Mouse (Mus musculus): ENCODE results near the gene Pink1. TPM values are rescaled to one million over a fixed set of nuclear protein-coding genes. Genes with fewer than 3 reads are reported as not detected.

The Pink1 gene
- 24.1 and 29.6 TPM in 2 replicates for polyA plus RNA-seq (2014; fragmentation: Nextera tagmentation; extraction: Ambion mirVana)

DNA sequence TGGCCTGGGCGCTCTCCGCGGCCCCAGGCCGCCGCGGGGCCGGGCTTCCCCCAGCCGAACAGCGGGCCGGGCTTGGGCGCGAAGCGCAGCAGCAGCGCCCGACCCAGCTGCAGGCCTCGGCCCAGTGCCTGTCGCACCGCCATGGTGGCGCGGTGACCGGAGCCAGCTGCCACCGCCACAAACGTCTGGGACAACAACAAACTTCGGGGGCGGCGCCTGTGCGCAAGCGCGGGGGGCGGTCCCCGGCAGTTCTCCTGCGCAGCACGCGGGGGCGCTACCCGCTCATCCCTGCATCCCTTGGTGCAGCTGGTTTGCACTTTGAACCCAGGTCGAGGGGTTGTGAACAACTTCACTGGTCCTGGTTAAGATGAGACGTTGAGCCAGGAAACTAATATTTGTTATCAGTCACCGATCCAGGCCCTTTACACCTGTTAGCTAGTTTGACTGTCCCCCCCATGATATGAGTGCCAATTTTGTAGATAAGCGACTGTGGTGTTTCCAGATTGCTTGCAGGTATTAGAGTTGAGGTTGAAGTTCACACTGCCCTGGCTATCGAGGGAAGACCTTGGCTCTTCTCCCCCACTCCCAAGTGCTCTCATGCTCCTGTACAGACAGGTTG lies at the start of gene Pink1:
Pink1 (minus strand) TSS at position 231 of the 619 bp plus-strand sequence.
- Histone ChIP-seq H3K4me1 (ENCODE audit: control insufficient read depth, insufficient read depth, low read length) (peaks cover 12% of the 10 kb centered on the region; the same call in 1 of the 2 replicates), H3K36me3 (ENCODE audit: control insufficient read depth, insufficient read depth, low read length) (no peaks in the 10 kb centered on the region), H3K27ac (ENCODE audit: low read length) (peak within 1 kb of the TSS; percentile 96), H3K27me3 (ENCODE audit: control insufficient read depth, insufficient read depth, low read length) (no peaks in the 10 kb centered on the region), H3K4me2 (replicated peaks; ENCODE audit: low read depth, low read length) (peak within 1 kb of the TSS; percentile 45), H3K9me3 (ENCODE audit: control insufficient read depth, low read depth, low read length) (no peaks in the 10 kb centered on the region), H3K9ac (replicated peaks; ENCODE audit: low read depth, low read length) (peak within 1 kb of the TSS; percentile 95), H3K4me3 (ENCODE audit: low read depth, low read length) (peak within 1 kb of the TSS; percentile 95)
- WGBS, result 2% methylated on average over 41 of the region's 41 CpGs
- peak; percentile 53; the same call in 1 of the 2 replicates for ATAC-seq (ENCODE audit: insufficient number of reproducible peaks, insufficient read depth, low FRiP score, low read depth)

DNA sequence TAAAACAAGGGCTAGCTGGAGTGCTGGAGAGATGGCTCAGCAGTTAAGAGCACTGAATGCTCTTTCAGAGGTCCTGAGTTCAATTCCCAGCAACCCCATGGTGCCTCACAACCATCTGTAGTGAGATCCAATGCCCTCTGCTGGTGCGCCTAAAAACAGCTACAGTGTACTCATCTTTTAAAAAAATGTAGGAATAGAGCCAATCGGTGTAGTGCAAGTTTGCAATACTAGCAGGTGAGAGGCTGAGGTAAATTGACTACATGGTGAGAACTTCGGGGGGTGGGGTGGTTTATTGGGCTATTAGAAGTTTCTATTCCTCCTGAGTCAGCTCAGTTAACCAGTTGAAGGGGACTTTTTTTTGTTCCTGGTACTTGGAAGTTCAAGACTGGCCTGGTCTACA lies 49.0 kb upstream of the Pink1 start:
- Histone ChIP-seq H3K4me2 (replicated peaks; ENCODE audit: low read depth, low read length) (no peak overlapping the region), H3K9me3 (ENCODE audit: control insufficient read depth, low read depth, low read length) (no peaks in the 10 kb centered on the region), H3K36me3 (ENCODE audit: control insufficient read depth, insufficient read depth, low read length) (no peaks in the 10 kb centered on the region), H3K27ac (ENCODE audit: low read length) (no peak overlapping the region), H3K4me3 (ENCODE audit: low read depth, low read length) (no peak overlapping the region), H3K27me3 (ENCODE audit: control insufficient read depth, insufficient read depth, low read length) (no peaks in the 10 kb centered on the region), H3K9ac (replicated peaks; ENCODE audit: low read depth, low read length) (no peak overlapping the region), H3K4me1 (ENCODE audit: control insufficient read depth, insufficient read depth, low read length) (no peaks in the 10 kb centered on the region)
- no peak for ATAC-seq (ENCODE audit: insufficient number of reproducible peaks, insufficient read depth, low FRiP score, low read depth)
- 82% methylated on average over 3 of the region's 3 CpGs for WGBS

DNA sequence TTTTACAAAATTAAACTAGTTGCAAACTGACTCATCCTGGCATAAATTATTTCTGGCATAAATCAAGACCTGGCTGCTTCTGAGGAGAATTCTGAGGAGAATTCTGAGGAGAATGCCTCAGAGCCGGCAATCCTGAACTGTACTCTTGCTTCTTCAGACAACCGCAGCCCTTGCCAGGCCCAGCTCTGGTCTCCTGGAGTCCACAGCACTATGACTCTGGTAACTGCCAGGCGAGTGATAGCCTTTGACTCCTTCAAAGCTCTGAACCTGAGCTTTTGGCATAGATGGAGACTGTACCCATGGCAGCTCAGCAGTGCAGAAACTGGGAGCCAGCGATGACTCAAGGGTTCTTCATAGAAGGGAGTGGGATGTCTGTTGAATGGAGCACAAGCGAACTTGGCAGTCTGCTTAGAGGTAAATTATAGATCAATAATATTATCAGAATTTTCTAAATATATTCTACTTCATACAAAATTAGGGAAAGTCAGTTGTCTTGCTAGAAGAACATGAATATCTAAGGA lies 44.9 kb upstream of the Pink1 start:
- Histone ChIP-seq H3K4me1 (ENCODE audit: control insufficient read depth, insufficient read depth, low read length) (no peaks in the 10 kb centered on the region), H3K4me3 (ENCODE audit: low read depth, low read length) (no peak overlapping the region), H3K4me2 (replicated peaks; ENCODE audit: low read depth, low read length) (no peak overlapping the region), H3K9me3 (ENCODE audit: control insufficient read depth, low read depth, low read length) (no peaks in the 10 kb centered on the region), H3K27ac (ENCODE audit: low read length) (no peak overlapping the region), H3K36me3 (ENCODE audit: control insufficient read depth, insufficient read depth, low read length) (no peaks in the 10 kb centered on the region), H3K27me3 (ENCODE audit: control insufficient read depth, insufficient read depth, low read length) (no peaks in the 10 kb centered on the region), H3K9ac (replicated peaks; ENCODE audit: low read depth, low read length) (no peak overlapping the region)
- 80% methylated on average over 5 of the region's 5 CpGs for WGBS
- no peak for ATAC-seq (ENCODE audit: insufficient number of reproducible peaks, insufficient read depth, low FRiP score, low read depth)

GRCm38 (mm10) chr4:138368498-138369260 lies 42.6 kb upstream of the Pink1 start:
- no peak overlapping the region for H3K9ac ChIP-seq (replicated peaks; ENCODE audit: low read depth, low read length)
- no peaks in the 10 kb centered on the region for H3K9me3 ChIP-seq (ENCODE audit: control insufficient read depth, low read depth, low read length)
- peak overlapping the region; percentile 56; the same call in 1 of the 2 replicates for H3K4me2 ChIP-seq (replicated peaks; ENCODE audit: low read depth, low read length)
- ATAC-seq (ENCODE audit: insufficient number of reproducible peaks, insufficient read depth, low FRiP score, low read depth), result no peak
- H3K36me3 ChIP-seq (ENCODE audit: control insufficient read depth, insufficient read depth, low read length), result no peaks in the 10 kb centered on the region
- 80% methylated on average over 12 of the region's 12 CpGs for WGBS
- no peaks in the 10 kb centered on the region for H3K4me1 ChIP-seq (ENCODE audit: control insufficient read depth, insufficient read depth, low read length)
- H3K27me3 ChIP-seq (ENCODE audit: control insufficient read depth, insufficient read depth, low read length), result no peaks in the 10 kb centered on the region
- H3K4me3 ChIP-seq (ENCODE audit: low read depth, low read length), result no peak overlapping the region
- H3K27ac ChIP-seq (ENCODE audit: low read length), result no peak overlapping the region

- Histone ChIP-seq H3K9me3 (ENCODE audit: control insufficient read depth, low read depth, low read length) (no peaks in the 10 kb centered on the region), H3K4me2 (replicated peaks; ENCODE audit: low read depth, low read length) (peak within 1 kb of the TSS; percentile 56), H3K27ac (ENCODE audit: low read length) (no peak within 1 kb of the TSS), H3K27me3 (ENCODE audit: control insufficient read depth, insufficient read depth, low read length) (no peaks in the 10 kb centered on the region), H3K4me3 (ENCODE audit: low read depth, low read length) (peak within 1 kb of the TSS; percentile 24), H3K4me1 (ENCODE audit: control insufficient read depth, insufficient read depth, low read length) (no peaks in the 10 kb centered on the region), H3K36me3 (ENCODE audit: control insufficient read depth, insufficient read depth, low read length) (no peaks in the 10 kb centered on the region), H3K9ac (replicated peaks; ENCODE audit: low read depth, low read length) (peak within 1 kb of the TSS; percentile 10; the same call in 1 of the 2 replicates)
- 8% methylated on average over 34 of the region's 34 CpGs for WGBS
- ATAC-seq (ENCODE audit: insufficient number of reproducible peaks, insufficient read depth, low FRiP score, low read depth), result peak; percentile 89
Observed at GRCm38 (mm10) chr4:138367641-138368497, 41.8 kb upstream of the Pink1 start, which contains the start of gene Cda. Gene Cda, minus strand, starts transcription at chr4:138367992.

GRCm38 (mm10) chr4:138366561-138366960 lies 40.5 kb upstream of the Pink1 start:
- Histone ChIP-seq H3K9me3 (ENCODE audit: control insufficient read depth, low read depth, low read length) (no peaks in the 10 kb centered on the region), H3K4me3 (ENCODE audit: low read depth, low read length) (no peak overlapping the region), H3K9ac (replicated peaks; ENCODE audit: low read depth, low read length) (no peak overlapping the region), H3K4me1 (ENCODE audit: control insufficient read depth, insufficient read depth, low read length) (no peaks in the 10 kb centered on the region), H3K4me2 (replicated peaks; ENCODE audit: low read depth, low read length) (no peak overlapping the region), H3K36me3 (ENCODE audit: control insufficient read depth, insufficient read depth, low read length) (no peaks in the 10 kb centered on the region), H3K27me3 (ENCODE audit: control insufficient read depth, insufficient read depth, low read length) (no peaks in the 10 kb centered on the region), H3K27ac (ENCODE audit: low read length) (no peak overlapping the region)
- ATAC-seq (ENCODE audit: insufficient number of reproducible peaks, insufficient read depth, low FRiP score, low read depth), result no peak
- WGBS, result 82% methylated on average over 2 of the region's 2 CpGs

- Histone ChIP-seq H3K4me2 (replicated peaks; ENCODE audit: low read depth, low read length) (no peak overlapping the region), H3K27ac (ENCODE audit: low read length) (no peak overlapping the region), H3K9me3 (ENCODE audit: control insufficient read depth, low read depth, low read length) (no peaks in the 10 kb centered on the region), H3K4me3 (ENCODE audit: low read depth, low read length) (no peak overlapping the region), H3K36me3 (ENCODE audit: control insufficient read depth, insufficient read depth, low read length) (no peaks in the 10 kb centered on the region), H3K4me1 (ENCODE audit: control insufficient read depth, insufficient read depth, low read length) (no peaks in the 10 kb centered on the region), H3K27me3 (ENCODE audit: control insufficient read depth, insufficient read depth, low read length) (no peaks in the 10 kb centered on the region), H3K9ac (replicated peaks; ENCODE audit: low read depth, low read length) (no peak overlapping the region)
- WGBS, result 62% methylated on average over 5 of the region's 5 CpGs
- no peak for ATAC-seq (ENCODE audit: insufficient number of reproducible peaks, insufficient read depth, low FRiP score, low read depth)
Observed at GRCm38 (mm10) chr4:138363511-138363910, 37.4 kb upstream of the Pink1 start.

DNA sequence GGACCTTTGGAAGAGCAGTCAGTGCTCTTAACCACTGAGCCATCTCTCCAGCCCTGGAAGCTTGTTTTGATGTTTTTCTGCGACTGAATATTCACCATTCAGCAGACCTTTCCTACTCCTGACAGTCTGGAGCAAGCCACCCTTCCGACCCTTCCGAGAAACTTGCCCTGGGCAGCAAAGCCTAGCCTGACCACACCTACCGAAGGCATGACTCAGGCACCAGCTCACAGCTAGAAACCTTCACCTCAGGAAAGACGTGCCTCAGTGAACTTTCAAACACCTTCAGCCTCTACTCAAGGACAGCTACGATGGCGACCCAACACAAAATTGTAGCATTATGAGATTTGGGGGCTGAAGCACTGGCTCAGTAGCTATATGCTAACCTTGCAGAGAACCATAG lies 36.8 kb upstream of the Pink1 start:
- Histone ChIP-seq H3K36me3 (ENCODE audit: control insufficient read depth, insufficient read depth, low read length) (no peaks in the 10 kb centered on the region), H3K27ac (ENCODE audit: low read length) (no peak overlapping the region), H3K9me3 (ENCODE audit: control insufficient read depth, low read depth, low read length) (no peaks in the 10 kb centered on the region), H3K4me1 (ENCODE audit: control insufficient read depth, insufficient read depth, low read length) (no peaks in the 10 kb centered on the region), H3K9ac (replicated peaks; ENCODE audit: low read depth, low read length) (no peak overlapping the region), H3K4me2 (replicated peaks; ENCODE audit: low read depth, low read length) (no peak overlapping the region), H3K27me3 (ENCODE audit: control insufficient read depth, insufficient read depth, low read length) (no peaks in the 10 kb centered on the region), H3K4me3 (ENCODE audit: low read depth, low read length) (no peak overlapping the region)
- 81% methylated on average over 7 of the region's 7 CpGs for WGBS
- no peak for ATAC-seq (ENCODE audit: insufficient number of reproducible peaks, insufficient read depth, low FRiP score, low read depth)
